Mouse (Mus musculus) yolk sac, embryonic 10.5 days (tissue): Measurements from ENCODE around the gene Saysd1.
A peak's percentile ranks its signal among the peaks of the same experiment; 100 is the strongest.

ENCODE experiments used
- DNase-seq: peaks from one replicate; pipeline ENCODE4 v3.0.0-alpha.2; 2017; ENCODE audit warnings: low spot score

The Saysd1 gene

GRCm38 (mm10) chr14:20138484-20139355, at the start of gene Saysd1:
Saysd1 (minus strand) TSS chr14:20138534.
- DNase-seq, result peak; percentile 47

- DNase-seq, result no peak
Measured at GRCm38 (mm10) chr14:20185426-20185825, 47.1 kb upstream of the Saysd1 start.

GRCm38 (mm10) chr14:20183701-20184100, 45.4 kb upstream of the Saysd1 start:
- no peak for DNase-seq

DNA sequence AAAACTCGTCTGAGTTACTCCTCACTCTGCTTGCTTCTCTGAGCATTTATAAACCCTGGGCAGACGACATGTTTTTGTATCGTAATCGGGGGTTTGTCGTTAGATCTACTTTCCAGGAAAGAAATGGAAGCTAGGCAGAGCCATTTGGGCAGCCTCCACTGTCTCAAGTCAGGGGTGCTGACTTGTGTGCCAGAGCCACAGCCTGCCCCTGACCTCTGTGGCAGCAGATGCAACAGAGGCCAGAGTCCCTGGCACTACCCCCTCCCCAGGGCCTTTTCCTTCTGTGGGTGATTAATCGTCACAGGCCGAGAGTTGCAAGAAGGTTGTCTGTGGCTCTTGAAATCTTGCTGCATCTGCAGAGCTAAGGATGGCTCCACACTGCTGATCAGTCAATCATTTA, 44.3 kb upstream of the Saysd1 start:
- no peak for DNase-seq

DNA sequence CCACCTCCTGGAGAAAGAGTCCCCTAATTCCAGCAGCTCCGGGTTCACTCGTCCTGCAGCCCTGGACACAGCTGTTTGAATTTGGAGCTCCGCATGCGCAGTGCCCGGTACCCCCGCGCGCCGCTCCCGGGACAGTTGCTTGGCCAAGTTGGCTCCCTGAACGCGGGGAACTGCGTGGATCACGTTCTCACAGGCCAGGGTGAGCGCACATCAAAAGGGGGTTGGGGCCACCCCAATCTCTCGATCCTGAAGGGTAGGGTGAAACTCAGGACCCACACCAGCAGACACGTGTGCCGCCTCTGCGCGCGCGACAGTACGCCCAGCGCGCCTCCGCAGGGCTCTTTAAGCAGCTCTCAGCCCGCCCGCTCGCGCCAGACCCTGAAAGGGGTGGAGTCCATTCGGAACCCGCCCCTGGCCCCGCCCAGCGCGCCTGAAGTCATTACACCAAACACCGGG, 43.2 kb upstream of the Saysd1 start, which contains the start of gene Kcnk5:
Gene Kcnk5, minus strand, starts transcription at position 344 of the 456 bp plus-strand sequence.
- peak; percentile 93 for DNase-seq

DNA sequence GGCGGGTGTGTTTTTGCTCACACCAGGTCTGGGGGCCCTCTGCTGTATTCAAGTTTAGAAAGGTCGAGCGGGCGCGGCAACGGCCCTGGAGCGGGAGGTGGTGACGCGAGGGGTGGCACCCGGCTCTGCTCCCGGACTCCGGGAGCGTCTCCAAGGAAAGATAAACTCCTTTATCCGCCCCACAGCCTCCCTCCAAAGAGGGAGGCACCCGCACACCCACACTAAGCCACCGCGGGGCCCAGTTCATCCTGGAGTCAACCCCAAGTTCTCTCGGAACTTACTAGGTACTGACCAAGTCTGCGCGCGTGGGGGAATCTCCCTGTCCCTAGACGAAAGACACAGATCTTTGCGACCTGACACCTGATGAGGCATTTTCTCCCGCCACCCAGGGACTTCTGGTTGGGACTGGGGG, 42.4 kb upstream of the Saysd1 start:
- no peak for DNase-seq

GRCm38 (mm10) chr14:20180304-20180703, 42.0 kb upstream of the Saysd1 start:
- no peak for DNase-seq

- no peak for DNase-seq
Measured at GRCm38 (mm10) chr14:20179731-20180280, 41.5 kb upstream of the Saysd1 start.

DNA sequence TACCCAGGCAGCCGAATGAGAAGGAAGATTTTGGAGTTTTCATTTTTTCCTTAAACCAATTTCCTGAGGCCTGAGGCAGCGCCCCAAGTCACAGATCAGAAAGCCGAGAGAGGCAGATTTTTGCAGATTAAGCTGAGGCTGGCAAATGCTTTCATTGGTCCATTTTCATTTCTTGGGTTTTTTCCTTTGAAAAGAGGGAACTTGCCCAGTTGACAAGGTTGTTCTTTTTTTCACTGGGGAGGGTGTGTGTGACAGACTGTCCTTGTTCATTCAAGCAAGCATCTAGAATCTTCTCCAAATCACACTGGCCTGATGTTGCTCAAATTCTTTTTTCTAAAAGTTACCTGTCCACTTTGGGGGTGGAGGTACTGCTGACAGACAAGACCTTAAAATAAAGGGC, 40.7 kb upstream of the Saysd1 start:
- no peak for DNase-seq

GRCm38 (mm10) chr14:20178593-20178992, 40.3 kb upstream of the Saysd1 start:
- no peak for DNase-seq

DNA sequence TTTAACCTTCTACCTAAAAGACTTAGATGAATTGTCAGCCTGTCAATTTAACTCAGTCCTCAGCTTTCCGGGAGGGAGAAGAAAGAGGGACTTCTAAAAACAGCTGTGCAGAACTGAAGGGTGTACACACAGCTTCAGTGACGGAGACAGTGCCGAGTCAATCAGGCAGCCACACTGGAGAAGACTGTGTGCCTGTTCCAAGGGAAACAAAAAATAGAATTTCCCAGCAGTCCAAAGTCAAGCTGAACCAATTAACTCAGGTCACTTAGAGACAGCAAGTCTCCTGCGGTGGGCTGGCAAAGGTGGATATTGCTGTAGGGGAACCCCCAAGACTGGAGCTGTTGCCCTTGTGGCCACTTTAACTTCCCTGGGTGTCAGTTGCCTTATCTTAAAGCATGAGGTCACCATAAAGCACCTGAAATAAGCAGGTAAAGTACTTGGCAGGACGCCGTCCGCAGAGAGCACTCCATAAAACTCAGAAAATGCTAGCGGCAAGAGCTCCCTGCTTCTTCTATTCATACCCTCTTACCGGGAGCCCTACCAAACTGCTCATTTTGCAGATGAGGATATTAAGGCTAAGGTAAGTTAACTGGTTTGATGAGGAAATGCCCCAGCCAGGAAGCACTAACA, 39.3 kb upstream of the Saysd1 start:
- DNase-seq, result no peak

DNA sequence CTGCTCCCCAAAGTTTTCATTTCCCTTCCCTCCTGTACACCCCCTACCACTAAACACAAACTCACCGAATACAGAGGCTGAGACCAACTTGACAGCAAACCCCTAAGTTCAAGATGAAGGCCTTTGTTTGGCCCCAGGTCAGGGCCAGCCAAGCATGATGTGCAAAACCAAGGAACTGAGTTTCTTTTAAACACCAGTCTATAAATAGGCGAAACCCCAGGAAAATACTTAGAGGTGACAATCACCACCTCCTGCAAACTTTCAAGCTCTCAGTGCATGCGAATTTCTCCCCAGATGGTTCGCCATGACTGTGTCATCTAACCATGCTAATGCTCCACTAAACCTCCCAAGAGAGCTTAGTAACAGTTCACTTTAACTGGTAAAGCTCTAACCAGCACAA, 37.4 kb upstream of the Saysd1 start:
- DNase-seq, result no peak

- DNase-seq, result no peak
Measured at GRCm38 (mm10) chr14:20175114-20175513, 36.8 kb upstream of the Saysd1 start.

DNA sequence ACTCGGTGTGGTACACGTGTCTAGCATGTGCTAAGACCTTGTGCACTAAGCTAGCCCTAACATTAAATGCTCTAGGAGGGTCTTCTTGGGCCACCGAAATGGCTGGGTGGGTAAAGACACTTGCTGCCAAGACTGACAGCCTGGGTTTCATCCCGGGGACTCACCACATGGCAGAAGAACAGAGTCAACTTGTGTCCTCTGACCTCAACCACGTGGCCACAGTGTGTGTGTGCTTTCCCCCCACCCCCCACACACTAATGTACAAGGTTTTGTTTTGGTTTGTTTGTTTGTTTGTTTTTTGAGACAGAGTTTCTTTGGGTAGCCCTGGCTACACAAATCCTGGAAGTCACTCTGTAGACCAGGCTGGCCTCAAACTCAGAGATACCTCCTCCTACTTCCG, 36.4 kb upstream of the Saysd1 start:
- no peak for DNase-seq

- no peak for DNase-seq
Measured at GRCm38 (mm10) chr14:20173873-20174490, 35.6 kb upstream of the Saysd1 start.

GRCm38 (mm10) chr14:20172924-20173323, 34.6 kb upstream of the Saysd1 start:
- DNase-seq, result no peak

GRCm38 (mm10) chr14:20172509-20172908, 34.2 kb upstream of the Saysd1 start:
- DNase-seq, result no peak

GRCm38 (mm10) chr14:20171840-20172239, 33.5 kb upstream of the Saysd1 start:
- no peak for DNase-seq

GRCm38 (mm10) chr14:20169251-20169650, 30.9 kb upstream of the Saysd1 start:
- DNase-seq, result no peak

GRCm38 (mm10) chr14:20168478-20168877, 30.1 kb upstream of the Saysd1 start:
- no peak for DNase-seq

GRCm38 (mm10) chr14:20168054-20168453, 29.7 kb upstream of the Saysd1 start:
- DNase-seq, result no peak

- no peak for DNase-seq
Measured at GRCm38 (mm10) chr14:20165413-20165812, 27.1 kb upstream of the Saysd1 start.

GRCm38 (mm10) chr14:20164438-20164837, 26.1 kb upstream of the Saysd1 start:
- no peak for DNase-seq
